Mouse (Mus musculus): Measurements from ENCODE around the gene Panx1. TPM values are rescaled to one million over a fixed set of nuclear protein-coding genes. Genes with fewer than 3 reads are reported as not detected.

Panx1 gene
- total RNA-seq (2023): 10 to 100 TPM in 1 of 2 experiments, 1 to 10 TPM in 1; 8.6 to 12.4 TPM

GRCm38 (mm10) chr9:15045084-15045669 lies at the start of gene Panx1:
Gene Panx1 (minus strand): TSS chr9:15045478.

Other genes starting within 250 kb of the Panx1 start
- gene Gpr83, start 185.3 kb downstream of the Panx1 start, total RNA-seq (2023): not detected
- not detected for gene Izumo1r, start 141.5 kb downstream of the Panx1 start, total RNA-seq (2023)
- gene Hephl1, start 66.6 kb upstream of the Panx1 start, total RNA-seq (2023): not detected
- gene Vstm5, start 193.6 kb upstream of the Panx1 start, total RNA-seq (2023): not detected
- 10 to 100 TPM; 27.2 to 30.5 TPM for gene Med17, start 234.5 kb upstream of the Panx1 start, total RNA-seq (2023)